Mouse (Mus musculus) Muller cell, postnatal 12 days (primary cell): Measurements from ENCODE around the gene Dcps.

Source experiments
- DNase-seq: peaks from one replicate; pipeline ENCODE4 v3.0.0-alpha.2; 2015; ENCODE audit errors: inconsistent ontology term

Dcps gene

GRCm38 (mm10) chr9:35131637-35132397 is 44.0 kb downstream of the Dcps start:
- no peak for DNase-seq

- no peak for DNase-seq
These were observed 46.9 kb downstream of the Dcps start for GRCm38 (mm10) chr9:35128995-35129418.

- DNase-seq: no peak
These were observed 47.3 kb downstream of the Dcps start for GRCm38 (mm10) chr9:35128564-35128963.

GRCm38 (mm10) chr9:35127561-35127960 is 48.3 kb downstream of the Dcps start:
- DNase-seq: no peak

DNA sequence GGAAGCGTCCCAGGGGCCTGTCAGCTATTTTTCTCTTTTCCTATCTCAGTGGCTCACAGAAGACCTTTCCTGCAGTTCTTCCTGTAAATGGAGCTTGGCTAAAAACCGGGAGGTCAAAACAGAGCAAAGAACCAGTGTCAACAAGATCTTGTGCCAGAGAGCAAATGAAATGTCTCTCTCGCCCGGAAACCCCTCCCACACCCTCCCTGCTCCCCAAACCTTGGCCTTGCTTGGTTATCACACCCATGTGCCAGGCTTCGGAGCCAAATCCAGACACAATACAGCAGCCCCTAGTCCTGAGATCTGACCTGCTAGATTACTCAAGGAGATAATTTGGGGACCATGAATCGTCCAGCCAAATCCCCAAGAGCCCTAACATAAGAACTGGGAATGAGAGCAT is 48.7 kb downstream of the Dcps start:
- no peak for DNase-seq

GRCm38 (mm10) chr9:35124678-35124955 is 51.2 kb downstream of the Dcps start:
- DNase-seq: no peak

GRCm38 (mm10) chr9:35123804-35124677 is 51.8 kb downstream of the Dcps start:
- DNase-seq: no peak

GRCm38 (mm10) chr9:35123456-35123803 is 52.4 kb downstream of the Dcps start:
- peak; percentile 35 for DNase-seq

DNA sequence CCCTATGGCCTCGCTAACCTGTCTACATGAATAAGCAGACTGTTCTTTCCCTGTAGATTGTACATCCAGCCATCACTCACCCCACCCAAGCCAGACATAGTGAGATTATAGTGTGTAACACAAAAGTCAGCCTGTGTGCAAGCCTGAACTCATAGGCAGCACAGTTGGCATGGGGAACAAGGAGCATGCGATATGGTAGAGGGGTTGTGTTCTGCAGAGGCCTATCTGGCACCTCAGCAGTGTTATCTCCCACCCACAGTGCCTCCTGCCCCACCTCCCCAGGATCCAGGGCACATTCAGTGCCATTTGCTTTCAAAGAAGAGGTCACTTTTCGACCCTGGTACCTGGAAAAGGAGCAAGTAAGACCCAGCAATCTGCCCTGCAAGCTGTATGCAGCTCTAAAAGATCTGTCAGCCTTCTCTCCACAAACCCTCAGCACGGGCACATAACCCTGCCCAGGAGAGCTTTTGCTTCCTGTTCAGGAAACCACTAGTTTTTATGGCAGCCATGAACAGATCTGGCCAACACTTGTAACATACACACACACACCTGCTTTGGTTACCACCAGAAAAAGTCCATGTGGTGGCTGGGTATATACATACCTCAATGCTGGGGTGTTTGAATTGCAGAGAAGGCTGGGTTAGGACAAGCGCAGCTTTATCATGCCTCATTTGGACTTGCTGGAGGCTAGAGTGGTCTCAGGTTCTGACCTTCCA is 53.2 kb downstream of the Dcps start:
- DNase-seq: no peak

GRCm38 (mm10) chr9:35119168-35119567 is 56.7 kb downstream of the Dcps start, which contains the start of gene St3gal4:
Gene St3gal4 (minus strand): TSS chr9:35119268.
- DNase-seq: no peak

GRCm38 (mm10) chr9:35118563-35118962 is 57.3 kb downstream of the Dcps start:
- DNase-seq: no peak

DNA sequence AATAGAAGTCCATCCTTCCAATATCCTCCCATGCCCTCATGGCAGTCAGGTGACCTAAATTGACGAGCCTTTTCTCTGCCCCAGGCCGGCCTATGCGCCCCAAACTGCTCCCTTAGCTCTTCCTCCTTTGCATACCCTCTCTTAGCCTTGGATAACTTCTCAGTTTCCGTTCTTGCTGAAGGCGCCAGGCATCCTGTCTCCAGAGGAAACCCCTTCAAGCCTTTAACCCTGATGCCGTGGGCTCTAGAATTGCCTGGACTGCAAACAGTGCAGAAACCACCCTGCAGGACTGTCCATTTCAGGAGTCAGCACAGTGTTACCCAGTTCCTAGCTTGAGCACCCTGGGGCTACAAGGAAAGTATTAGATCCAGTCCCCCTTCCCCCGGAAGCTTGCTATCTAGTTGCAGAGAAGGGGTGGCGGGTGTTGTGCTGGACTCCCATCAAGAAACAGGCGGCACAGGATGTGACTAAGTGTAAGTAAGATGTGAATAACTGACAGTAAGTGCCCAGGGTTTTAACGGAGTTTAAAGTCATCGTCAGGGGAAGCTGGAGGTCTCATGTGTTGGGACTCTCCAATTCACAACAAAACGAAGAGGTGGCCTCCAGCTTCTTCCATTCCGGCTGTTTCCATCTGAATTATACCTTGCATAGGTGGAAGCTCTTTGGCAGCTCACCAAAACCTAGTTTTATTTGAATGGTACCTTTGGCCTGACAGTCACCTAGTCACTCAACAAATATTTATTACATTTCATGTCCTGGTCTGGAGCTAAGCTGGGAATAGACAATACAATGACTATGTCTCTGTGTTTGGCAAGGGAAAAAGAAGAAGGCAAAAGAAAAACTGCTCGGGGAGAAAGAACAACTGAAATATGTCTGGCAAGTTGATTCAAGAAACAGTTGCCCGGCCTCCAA is 58.2 kb downstream of the Dcps start:
- peak; percentile 66 for DNase-seq

DNA sequence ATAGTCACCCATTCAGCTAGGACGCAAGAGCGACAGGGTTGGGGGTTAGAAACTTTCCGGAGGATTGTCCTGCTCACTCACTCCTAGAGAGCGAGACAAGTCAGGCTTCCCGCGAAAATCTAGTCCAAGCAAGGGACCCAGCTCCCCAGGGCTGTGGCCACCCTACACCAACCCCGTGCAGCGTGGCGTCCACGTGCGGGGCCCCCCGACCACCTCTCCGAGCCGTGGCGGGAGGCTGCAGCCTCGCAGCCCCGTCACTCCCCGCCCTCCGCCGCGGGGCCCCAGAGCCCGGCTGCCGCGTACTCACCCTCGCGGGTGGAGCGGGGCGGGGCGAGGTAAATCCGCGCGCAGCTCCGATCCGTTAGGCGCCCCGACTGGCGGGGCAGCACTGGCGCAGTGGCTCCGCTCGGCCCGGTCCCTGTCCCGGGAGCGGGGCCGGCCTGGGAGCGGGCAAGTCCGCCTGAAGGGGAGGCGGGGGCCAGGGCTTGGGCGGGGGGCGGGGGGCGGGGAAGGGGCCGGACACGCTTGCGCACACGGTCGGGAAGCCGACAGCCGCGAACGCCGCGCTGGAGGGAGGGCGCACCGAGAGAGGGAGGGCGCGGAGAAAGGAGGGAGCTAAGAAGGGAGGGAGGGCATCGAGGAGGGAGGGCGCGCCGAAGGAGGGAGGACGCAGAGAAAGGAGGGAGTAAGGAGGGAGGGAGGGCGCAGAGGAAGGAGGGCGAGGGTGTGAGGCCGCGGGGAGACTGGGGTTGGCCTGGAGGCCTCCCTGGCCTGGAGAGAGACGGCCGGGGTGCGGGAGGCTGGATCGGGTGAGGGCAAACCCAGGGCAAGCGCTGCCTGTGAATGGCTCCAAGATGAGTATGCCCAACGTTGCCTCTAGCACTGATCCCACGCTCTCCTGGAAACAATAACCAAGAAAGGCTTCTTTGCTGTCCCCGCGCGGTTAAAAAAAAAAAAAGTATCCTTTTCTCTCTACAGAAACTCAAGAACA is 59.2 kb downstream of the Dcps start:
- DNase-seq: peak; percentile 91

DNA sequence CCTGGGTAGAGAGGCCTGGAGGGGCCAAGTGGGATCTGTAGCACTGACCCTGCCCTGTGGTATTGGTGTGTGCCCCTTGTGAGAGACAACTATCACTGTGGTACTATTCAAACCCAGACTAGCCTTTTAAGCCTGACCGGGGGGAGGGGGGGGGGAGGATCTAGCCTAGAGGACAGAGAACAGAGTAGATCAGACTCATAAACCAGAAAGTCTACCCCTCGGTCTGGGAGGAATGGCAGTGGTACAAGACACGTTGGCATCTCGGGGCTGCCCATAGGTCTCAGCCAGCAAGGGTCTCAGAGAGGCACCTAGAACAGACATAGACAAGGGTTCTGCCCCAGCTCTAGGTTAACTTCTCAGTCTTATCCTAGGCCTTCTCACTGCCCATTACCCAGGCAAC is 60.1 kb downstream of the Dcps start:
- no peak for DNase-seq

- no peak for DNase-seq
These were observed 60.6 kb downstream of the Dcps start for GRCm38 (mm10) chr9:35115299-35115698.

DNA sequence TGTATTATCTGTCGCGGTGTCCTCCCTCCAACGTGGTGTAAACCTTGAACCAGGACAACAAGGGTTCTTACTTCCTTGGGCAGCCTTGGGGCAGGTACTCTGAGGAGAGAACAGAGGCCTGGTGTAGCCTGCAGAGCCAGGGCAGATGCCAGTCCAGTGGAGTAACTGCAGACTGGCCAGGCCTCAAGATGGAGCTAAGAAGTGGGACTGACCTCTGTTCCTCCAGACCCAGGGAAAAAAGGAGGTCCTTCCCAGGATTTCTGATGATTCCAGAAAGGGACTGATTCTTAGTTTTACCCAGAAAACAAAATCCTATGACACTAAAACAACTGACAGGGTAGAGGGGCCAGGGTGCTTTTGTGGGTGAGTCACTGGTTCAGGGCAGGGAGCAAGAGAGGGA is 61.6 kb downstream of the Dcps start:
- DNase-seq: no peak

DNA sequence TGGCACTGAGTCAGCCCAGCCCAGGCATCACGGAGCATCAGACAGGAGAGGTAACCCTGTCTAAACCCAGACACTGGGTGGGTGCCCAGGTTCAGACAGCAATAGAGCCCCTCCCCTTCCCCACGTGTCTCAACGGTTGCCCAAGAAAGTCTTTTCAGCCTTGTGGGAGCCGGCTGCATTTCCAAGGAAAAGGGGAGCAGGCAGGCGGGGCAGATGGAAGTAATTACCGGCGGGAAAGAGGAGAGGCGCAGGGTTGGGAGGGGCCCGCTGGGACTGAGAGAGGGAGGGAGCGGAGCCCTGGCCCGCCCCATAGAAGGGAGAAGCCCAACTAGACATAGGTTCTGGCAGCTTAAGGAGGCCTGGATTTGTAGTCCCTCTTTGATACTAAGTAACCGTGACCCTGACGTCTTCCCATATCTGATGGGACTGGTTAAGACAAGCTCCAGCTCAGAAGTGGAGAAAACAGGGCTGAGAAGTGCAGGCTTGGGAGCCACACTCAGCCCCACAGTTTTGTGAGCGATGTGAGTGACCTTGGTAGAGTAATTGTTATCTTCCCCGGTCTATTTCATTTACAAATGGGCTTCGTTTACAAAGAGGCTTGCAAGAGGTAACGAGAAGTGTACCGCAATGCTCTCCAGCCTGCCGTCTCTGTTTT is 63.8 kb downstream of the Dcps start:
- peak; percentile 73 for DNase-seq

DNA sequence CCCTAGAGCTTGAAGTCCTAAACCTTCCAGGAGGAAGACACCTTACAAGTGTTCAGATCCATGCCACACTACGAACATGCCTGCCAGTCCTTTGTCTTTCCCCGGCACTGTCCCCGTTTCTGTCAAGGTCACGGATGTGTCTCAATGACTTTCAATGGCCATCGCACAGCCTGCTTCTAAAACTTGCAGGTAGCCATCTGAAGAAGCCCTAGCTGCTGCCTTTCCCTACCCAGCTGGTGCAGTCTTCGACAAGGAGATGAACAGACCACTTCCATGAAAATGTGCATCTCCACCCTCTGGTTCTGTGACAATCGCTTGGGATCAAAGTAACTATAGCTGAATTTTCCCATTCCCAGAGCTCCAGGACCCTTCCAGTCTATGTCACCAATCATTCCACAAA is 64.4 kb downstream of the Dcps start:
- DNase-seq: no peak

DNA sequence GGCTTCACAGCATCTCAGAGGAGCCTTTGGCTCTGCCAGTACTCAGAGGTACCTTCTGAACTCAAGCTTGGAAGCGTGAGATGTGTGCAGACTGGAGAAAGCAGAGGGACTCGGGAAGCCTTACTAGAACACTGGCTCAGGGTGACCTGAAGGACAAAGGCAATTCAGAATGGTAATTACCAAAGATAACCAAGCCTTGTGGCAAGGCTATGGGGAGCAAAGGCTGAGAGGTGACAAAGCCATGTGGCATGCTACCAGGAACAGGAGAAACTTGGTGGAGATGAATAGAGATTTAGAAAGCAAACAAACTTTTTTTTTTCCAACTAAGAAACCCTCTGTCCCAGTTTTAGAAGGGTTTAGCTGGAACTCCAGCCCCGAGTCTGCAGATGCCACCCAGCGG is 65.3 kb downstream of the Dcps start:
- no peak for DNase-seq

DNA sequence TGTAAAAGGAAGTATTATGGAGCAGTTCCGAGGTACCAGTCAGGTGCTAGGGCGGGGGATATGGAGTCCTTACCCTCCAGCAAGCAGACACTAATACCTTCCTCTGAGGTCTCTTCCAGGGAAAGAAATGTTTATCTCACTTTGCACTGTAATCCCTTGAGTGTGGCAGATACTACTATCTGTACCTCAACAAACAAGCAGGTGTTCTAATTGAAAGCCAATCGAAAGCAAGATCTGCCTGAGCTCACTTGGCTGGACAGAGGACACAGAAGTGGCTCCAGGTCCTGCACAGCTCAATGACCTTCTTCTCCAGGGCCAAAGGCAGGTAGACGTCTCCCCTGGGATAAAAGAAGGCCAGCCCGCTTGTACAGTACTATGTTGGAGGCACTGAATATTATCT is 65.8 kb downstream of the Dcps start:
- DNase-seq: no peak
